Mouse (Mus musculus): ENCODE results near the gene Sult5a1. TPM values are rescaled to one million over a fixed set of nuclear protein-coding genes. Genes with fewer than 3 reads are reported as not detected.
"Not testable (repeated sequence)": the region's sequence is repeated elsewhere in the genome, so short reads cannot be mapped to it uniquely, and the experiment has no call there.

The Sult5a1 gene
- polyA plus RNA-seq, 1 experiment from 2014 or later, result 41.0 TPM

DNA sequence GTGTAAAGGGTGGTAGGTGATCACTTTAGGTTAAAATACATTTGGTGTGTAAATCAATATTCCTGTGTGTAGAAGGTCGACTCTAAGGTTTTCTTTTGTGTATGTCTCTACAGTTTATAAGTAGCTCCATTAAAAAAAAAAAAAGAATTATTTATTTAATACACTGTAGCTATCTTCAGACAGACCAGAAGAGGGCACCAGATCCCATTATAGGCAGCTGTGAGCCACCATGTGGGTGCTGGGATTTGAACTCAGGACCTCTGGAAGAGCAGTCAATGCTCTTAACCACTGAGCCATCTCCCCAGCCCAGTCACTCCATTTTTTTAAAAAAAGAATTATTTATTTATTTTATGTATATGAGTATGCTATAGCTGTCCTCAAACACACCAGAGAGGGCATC, 50.1 kb downstream of the Sult5a1 start:
- Histone ChIP-seq H3K9me3 (no peaks in the 10 kb centered on the region), H3K4me1 (peaks cover 13% of the 10 kb centered on the region), H3K4me3 (no peak overlapping the region), H3K9ac (no peak overlapping the region), H3K36me3 (peaks cover 27% of the 10 kb centered on the region), H3K27me3 (no peaks in the 10 kb centered on the region), H3K4me2 (no peak overlapping the region), H3K27ac (no peak overlapping the region)
- ATAC-seq (ENCODE audit: insufficient number of reproducible peaks, low FRiP score, low TSS enrichment, low read depth), result no peak
- WGBS, result 75% methylated on average over 1 of the region's 1 CpGs

DNA sequence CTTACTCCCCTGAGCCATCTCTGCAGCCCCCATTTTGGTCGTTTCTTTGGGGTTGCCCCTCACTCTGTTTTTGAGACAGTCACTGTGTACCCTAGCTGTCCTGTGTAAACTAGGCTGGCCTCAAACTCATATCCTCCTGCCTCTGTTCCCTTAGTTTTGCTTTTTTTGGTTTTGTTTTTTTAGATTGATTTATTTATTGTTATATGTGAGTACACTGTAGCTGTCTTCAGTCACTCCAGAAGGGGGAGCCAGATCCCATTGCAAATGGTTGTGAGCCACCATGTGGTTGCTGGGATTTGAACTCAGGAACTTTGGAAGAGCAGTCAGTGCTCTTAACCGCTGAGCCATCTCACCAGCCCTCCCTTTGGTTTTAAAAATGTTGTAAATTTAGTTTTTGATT, 51.6 kb downstream of the Sult5a1 start:
- Histone ChIP-seq H3K4me3 (no peak overlapping the region), H3K4me2 (no peak overlapping the region), H3K27ac (no peak overlapping the region), H3K4me1 (peaks cover 16% of the 10 kb centered on the region), H3K9me3 (no peaks in the 10 kb centered on the region), H3K36me3 (peaks cover 27% of the 10 kb centered on the region), H3K27me3 (no peaks in the 10 kb centered on the region), H3K9ac (no peak overlapping the region)
- no peak for ATAC-seq (ENCODE audit: insufficient number of reproducible peaks, low FRiP score, low TSS enrichment, low read depth)
- 46% methylated on average over 2 of the region's 2 CpGs for WGBS

DNA sequence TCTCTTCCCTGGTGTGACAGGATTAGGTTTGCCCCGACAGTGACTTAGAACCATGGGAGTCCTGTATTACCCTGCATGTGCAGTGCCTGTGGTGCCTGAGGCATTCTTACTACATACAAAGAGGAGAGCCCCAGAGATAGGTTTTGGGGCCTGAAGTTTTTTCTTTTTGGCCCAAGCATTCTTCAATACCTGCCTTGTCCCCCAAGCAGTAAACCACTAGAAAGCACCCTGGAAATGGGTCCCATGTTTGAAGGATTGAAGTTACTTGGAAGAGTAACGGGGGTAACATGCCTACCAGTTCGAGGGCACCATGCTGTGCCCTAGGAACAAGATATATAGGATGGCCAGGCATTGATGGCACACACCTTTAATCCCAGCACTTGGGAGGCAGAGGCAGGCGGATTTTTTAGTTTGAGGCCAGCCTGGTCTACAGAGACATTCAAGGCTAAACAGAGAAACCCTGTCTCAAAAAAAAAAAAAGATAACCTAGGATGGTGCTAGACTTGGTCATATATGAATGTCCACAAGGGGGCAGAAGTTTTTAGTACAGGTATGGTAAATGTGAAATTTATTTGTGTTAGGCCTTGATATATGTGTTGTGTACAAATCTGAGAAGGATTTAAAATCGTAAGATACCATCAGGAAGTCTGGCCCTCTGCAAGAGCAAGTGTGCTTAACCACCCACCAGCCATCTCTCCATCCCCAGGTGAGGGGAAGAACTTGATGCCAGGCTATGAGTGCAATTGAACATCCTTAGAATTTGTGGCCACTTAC, 52.4 kb downstream of the Sult5a1 start:
- Histone ChIP-seq H3K4me3 (no peak overlapping the region), H3K36me3 (peaks cover 27% of the 10 kb centered on the region), H3K9ac (no peak overlapping the region), H3K27ac (no peak overlapping the region), H3K27me3 (no peaks in the 10 kb centered on the region), H3K9me3 (no peaks in the 10 kb centered on the region), H3K4me1 (peaks cover 17% of the 10 kb centered on the region), H3K4me2 (no peak overlapping the region)
- no peak for ATAC-seq (ENCODE audit: insufficient number of reproducible peaks, low FRiP score, low TSS enrichment, low read depth)
- WGBS, result 70% methylated on average over 5 of the region's 5 CpGs

DNA sequence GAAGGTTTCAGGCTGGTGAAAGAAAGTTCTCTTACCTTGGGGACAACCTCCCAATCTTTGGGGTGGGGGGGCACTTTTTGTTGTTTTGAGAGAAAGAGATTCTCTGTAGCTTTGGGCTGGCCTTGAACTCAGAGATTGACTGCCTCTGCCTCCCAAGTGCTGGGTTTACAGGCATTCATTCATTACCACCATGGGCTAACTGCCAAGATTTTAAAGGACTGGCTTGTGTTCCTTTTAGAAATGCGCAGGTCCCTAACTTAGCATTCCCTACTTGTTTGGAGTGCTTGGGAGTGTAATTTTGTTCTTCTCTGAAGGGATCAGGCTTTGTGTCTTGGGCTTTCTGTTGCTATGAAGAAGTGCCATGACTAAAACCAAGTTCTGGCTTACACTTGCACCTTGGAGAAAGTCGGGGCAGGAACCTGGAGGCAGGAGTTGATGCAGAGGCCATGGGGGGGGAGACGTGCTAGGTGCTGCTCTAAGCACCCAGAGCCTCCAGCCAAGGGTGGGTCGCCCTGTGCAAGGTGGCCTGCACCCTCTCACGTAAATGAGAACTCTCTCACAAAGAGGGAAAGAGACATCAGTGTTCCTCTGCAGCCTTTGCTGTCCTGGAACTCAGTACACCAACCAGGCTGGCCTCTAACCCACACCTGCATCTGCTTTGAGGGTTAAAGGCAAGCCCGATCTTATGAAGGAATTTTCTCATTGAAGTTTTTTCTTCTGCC, 53.9 kb downstream of the Sult5a1 start:
- 73% methylated on average over 6 of the region's 6 CpGs for WGBS
- H3K27ac ChIP-seq, result peak overlapping the region; percentile 96
- H3K36me3 ChIP-seq, result peaks cover 27% of the 10 kb centered on the region
- H3K4me1 ChIP-seq, result peaks cover 17% of the 10 kb centered on the region
- H3K27me3 ChIP-seq, result no peaks in the 10 kb centered on the region
- H3K9me3 ChIP-seq, result no peaks in the 10 kb centered on the region
- peak overlapping the region; percentile 81 for H3K4me2 ChIP-seq
- no peak for ATAC-seq (ENCODE audit: insufficient number of reproducible peaks, low FRiP score, low TSS enrichment, low read depth)
- peak overlapping the region; percentile 67 for H3K4me3 ChIP-seq
- no peak overlapping the region for H3K9ac ChIP-seq

DNA sequence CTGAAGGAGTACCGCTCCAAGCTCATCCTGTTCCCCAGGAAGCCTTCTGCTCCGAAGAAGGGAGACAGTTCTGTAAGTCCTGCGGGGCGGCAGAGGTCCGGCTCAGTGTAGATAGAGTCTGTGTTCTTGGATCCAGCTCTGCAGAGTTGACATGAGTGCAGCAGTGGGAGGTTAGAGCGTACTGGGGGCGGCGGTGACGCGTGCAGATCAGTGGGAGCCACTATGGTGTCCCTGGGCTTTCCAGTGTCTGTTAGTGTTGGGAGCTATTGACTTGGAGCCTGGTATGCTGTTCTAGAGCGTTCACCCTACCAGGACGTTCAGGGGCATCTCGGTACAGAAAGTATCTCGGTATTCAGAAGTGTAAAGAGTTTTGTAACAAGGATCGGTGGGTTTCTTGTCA, 54.8 kb downstream of the Sult5a1 start:
- WGBS, result 15% methylated on average over 15 of the region's 15 CpGs
- H3K27ac ChIP-seq, result peak overlapping the region; percentile 96

DNA sequence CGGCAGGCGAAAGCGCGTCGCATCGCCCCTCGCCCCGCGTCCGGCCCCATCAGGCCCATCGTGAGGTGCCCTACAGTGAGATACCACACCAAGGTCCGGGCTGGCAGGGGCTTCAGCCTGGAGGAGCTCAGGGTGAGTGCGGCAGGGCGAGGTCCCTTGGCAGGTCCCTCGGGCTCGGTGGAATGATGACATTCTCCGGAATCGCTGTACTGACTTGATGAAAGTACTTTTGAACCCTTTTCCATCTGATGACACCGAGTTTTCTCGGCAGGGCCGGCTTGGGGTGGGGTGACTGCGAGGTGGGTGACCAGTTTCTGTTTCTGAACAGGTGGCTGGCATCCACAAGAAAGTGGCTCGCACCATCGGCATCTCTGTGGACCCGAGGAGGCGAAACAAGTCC, 55.3 kb downstream of the Sult5a1 start:
- 6% methylated on average over 26 of the region's 26 CpGs for WGBS
- ATAC-seq (ENCODE audit: insufficient number of reproducible peaks, low FRiP score, low TSS enrichment, low read depth); H3K27me3 ChIP-seq; H3K9me3 ChIP-seq: not testable (repeated sequence)
- Histone ChIP-seq H3K4me2 (peak overlapping the region; percentile 81), H3K4me3 (peak overlapping the region; percentile 67), H3K27ac (peak overlapping the region; percentile 96), H3K4me1 (peaks cover 17% of the 10 kb centered on the region), H3K9ac (peak overlapping the region; percentile 90), H3K36me3 (peaks cover 35% of the 10 kb centered on the region)

More for the DNA sequence above, 54.8 kb downstream of the Sult5a1 start:
- peak overlapping the region; percentile 90 for H3K9ac ChIP-seq
- no peaks in the 10 kb centered on the region for H3K9me3 ChIP-seq
- no peak for ATAC-seq (ENCODE audit: insufficient number of reproducible peaks, low FRiP score, low TSS enrichment, low read depth)
- H3K4me1 ChIP-seq, result peaks cover 17% of the 10 kb centered on the region
- H3K27me3 ChIP-seq, result no peaks in the 10 kb centered on the region
- peak overlapping the region; percentile 67 for H3K4me3 ChIP-seq
- peaks cover 31% of the 10 kb centered on the region for H3K36me3 ChIP-seq
- peak overlapping the region; percentile 81 for H3K4me2 ChIP-seq

DNA sequence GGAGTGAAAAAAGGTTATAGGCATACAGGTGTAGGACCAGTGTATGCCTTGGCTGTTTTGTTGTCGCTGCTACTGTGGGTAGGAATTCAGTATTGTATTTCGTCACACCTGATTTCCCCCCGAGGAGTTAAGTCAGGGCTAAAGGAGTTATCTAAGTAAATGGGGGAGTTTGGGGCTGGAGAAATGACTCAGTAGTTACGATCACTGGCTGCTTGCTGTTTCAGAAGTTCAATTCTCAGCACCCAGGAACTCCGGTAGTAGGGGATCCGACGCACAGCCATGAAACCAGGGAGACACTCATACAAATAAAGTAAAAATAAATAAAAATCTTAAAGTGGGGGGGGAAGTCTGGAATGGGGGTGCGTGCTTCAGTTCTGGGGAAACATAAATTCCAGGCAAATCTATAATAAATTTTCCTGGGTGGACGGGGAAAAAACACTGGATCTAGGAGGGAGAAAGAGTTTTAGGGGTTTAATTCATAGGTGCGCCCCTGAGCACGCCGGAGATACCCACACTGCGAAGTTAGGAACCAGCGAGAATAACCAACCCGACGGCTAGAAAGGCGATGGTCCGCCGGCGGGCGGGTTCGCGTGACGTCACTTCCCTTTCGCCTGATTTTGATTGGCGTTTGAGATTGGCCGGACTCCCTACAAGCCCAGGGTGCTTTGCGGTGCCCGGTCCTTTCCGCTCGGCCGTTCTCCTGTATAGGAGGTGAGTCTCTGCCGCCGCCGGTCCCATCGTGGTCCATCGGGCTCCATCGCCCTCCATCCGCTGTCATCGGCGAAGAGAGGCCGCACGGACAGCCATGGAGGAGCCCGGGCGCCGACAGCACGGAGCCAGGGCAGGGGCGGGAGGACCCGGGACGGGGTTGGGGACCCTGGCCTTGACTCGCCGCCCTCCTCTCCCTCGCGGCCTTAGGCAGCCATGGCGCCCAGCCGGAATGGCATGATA, 56.1 kb downstream of the Sult5a1 start, which contains the start of gene Rpl13:
Gene Rpl13 (plus strand): TSS at position 616 of the 951 bp plus-strand sequence.
- Histone ChIP-seq H3K9me3 (no peaks in the 10 kb centered on the region), H3K36me3 (peaks cover 44% of the 10 kb centered on the region), H3K27me3 (no peaks in the 10 kb centered on the region), H3K27ac (peak within 1 kb of the TSS; percentile 96), H3K4me1 (peaks cover 17% of the 10 kb centered on the region), H3K9ac (peak within 1 kb of the TSS; percentile 90), H3K4me3 (peak within 1 kb of the TSS; percentile 67), H3K4me2 (peak within 1 kb of the TSS; percentile 81)
- whole genome bisulfite sequencing, result 1% methylated on average over 56 of the region's 56 CpGs
- ATAC-seq (ENCODE audit: insufficient number of reproducible peaks, low FRiP score, low TSS enrichment, low read depth), result peak; percentile 91

DNA sequence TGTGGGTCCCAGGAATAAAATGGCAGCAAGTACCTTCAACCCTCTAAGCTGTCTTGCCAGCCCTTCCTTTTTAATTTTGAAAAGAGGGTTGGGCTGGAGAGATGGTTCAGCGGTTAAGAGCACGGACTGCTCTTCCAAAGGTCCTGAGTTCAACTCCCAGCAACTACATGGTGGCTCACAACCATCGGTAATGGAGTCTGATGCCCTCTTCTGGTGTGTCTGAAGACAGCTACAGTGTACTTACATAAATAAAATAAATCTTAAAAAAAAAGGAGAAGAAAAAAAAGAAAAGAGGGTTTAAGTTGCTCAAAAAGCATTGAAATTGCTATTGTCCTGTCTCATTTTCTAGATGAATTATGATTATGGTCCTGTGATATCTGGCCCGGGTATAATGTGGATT, 56.9 kb downstream of the Sult5a1 start:
- Histone ChIP-seq H3K4me2 (peak overlapping the region; percentile 81; the same call in 1 of the 2 replicates), H3K27me3 (no peaks in the 10 kb centered on the region), H3K9me3 (no peaks in the 10 kb centered on the region), H3K36me3 (peaks cover 48% of the 10 kb centered on the region), H3K4me3 (peak overlapping the region; percentile 67; the same call in 1 of the 2 replicates), H3K9ac (peak overlapping the region; percentile 57), H3K4me1 (peaks cover 17% of the 10 kb centered on the region), H3K27ac (no peak overlapping the region)
- ATAC-seq (ENCODE audit: insufficient number of reproducible peaks, low FRiP score, low TSS enrichment, low read depth), result no peak
- WGBS, result 68% methylated on average over 4 of the region's 4 CpGs

DNA sequence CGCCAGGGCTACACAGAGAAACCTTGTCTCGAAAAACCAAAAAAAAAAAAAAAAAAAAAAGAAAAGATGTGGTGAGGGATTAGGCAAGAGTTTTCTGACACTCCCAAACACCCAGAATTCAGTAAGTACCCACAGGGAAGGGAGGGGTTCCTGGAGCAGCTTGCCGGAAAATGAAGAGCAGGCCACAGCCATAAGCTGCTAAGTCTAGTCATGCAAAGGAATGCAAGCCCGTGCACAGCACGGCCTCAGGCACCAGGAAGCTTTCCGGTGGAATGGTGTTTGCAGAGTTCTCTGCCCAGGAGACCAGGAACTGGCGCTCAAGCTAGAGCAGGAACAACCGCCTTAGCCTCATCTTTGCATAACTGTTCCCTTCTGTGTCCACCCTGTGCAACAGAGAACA, 57.8 kb downstream of the Sult5a1 start:
- 0 out of 2 replicates have a peak, but pooled peaks have one; percentile 27 for ATAC-seq (ENCODE audit: insufficient number of reproducible peaks, low FRiP score, low TSS enrichment, low read depth)
- Histone ChIP-seq H3K4me2 (no peak overlapping the region), H3K4me1 (peaks cover 17% of the 10 kb centered on the region), H3K36me3 (peaks cover 47% of the 10 kb centered on the region), H3K27ac (peak overlapping the region; percentile 72), H3K9me3 (no peaks in the 10 kb centered on the region), H3K4me3 (no peak overlapping the region), H3K27me3 (no peaks in the 10 kb centered on the region), H3K9ac (no peak overlapping the region)
- 33% methylated on average over 8 of the region's 8 CpGs for WGBS

DNA sequence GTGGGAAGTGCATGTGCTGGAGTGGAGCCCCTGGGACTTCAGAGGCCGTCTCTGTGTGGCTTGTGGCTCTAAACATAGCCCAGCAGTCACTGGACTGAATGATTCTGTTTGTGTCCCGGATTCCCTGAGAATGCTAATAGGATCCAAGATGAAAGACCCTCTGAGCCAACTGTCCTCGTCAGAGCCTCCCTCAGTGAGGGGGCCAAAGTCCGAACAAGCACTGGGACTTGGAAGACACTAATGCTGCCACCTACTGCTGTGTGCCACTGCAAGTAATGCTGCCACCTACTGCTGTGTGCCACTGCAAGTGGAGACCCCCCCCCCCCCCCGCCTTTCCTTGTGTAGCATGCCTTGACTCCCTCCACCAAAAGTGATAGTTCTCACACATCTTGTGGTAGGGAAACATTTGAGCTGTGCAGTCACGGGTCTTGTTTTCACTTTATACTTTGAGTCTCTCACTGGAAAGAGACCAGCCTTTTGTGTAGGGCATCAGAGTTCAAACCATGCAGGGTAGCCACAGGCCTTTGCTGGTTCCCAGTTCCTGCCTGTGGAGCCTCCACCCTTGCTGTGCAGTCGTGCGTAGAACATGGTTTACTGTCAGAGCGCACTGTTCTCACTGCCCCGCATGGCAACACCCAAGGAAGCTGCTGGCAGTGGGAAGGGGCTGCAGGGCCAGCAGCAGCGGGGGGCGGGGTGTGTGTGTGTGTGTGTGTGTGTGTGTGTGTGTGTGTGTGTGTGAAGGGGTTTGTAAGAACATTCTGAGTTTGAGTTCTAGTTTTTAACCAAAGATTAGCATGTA, 60.1 kb downstream of the Sult5a1 start:
- no peak overlapping the region for H3K4me2 ChIP-seq
- H3K36me3 ChIP-seq, result peaks cover 48% of the 10 kb centered on the region
- no peaks in the 10 kb centered on the region for H3K27me3 ChIP-seq
- no peak for ATAC-seq (ENCODE audit: insufficient number of reproducible peaks, low FRiP score, low TSS enrichment, low read depth)
- H3K9me3 ChIP-seq, result no peaks in the 10 kb centered on the region
- WGBS, result 77% methylated on average over 12 of the region's 12 CpGs
- H3K4me1 ChIP-seq, result 0 out of 2 replicates have a peak, but pooled peaks cover 4% of the 10 kb centered on the region
- H3K4me3 ChIP-seq, result no peak overlapping the region
- H3K27ac ChIP-seq, result no peak overlapping the region
- no peak overlapping the region for H3K9ac ChIP-seq

DNA sequence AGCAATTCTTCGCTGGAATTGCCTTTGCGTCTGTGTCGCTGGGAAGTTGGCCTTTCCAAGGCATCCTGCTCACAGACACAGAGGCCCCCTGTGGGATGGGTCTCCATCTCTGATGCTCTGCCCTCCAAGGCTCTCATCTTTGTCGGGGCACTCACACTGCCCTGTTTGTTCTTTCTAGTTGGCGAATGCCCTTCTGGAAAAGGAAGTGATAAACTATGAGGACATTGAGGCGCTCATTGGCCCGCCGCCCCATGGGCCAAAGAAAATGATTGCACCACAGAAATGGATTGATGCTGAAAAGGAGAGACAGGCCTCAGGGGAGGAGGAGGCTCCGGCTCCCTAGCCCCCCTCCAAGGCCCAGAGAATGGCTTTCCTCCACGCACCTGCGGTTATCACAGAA, 60.9 kb downstream of the Sult5a1 start:
- H3K4me3 ChIP-seq, result no peak overlapping the region
- no peak for ATAC-seq (ENCODE audit: insufficient number of reproducible peaks, low FRiP score, low TSS enrichment, low read depth)
- no peak overlapping the region for H3K27ac ChIP-seq
- no peak overlapping the region for H3K9ac ChIP-seq
- 0 out of 2 replicates have a peak, but pooled peaks cover 4% of the 10 kb centered on the region for H3K4me1 ChIP-seq
- no peaks in the 10 kb centered on the region for H3K9me3 ChIP-seq
- H3K27me3 ChIP-seq, result no peaks in the 10 kb centered on the region
- WGBS, result 88% methylated on average over 11 of the region's 11 CpGs
- H3K36me3 ChIP-seq, result peaks cover 52% of the 10 kb centered on the region
- H3K4me2 ChIP-seq, result no peak overlapping the region

Measured in limb, embryonic 15.5 days (tissue).